Mouse (Mus musculus): Measurements from ENCODE around the gene Asb10.

Gene Asb10

GRCm38 (mm10) chr5:24535731-24536130 lies 5.0 kb downstream of the Asb10 start:
- no peak for DNase-seq (ENCODE audit: low spot score)

GRCm38 (mm10) chr5:24534292-24534691 lies 6.5 kb downstream of the Asb10 start:
- no peak for DNase-seq (ENCODE audit: low spot score)

DNA sequence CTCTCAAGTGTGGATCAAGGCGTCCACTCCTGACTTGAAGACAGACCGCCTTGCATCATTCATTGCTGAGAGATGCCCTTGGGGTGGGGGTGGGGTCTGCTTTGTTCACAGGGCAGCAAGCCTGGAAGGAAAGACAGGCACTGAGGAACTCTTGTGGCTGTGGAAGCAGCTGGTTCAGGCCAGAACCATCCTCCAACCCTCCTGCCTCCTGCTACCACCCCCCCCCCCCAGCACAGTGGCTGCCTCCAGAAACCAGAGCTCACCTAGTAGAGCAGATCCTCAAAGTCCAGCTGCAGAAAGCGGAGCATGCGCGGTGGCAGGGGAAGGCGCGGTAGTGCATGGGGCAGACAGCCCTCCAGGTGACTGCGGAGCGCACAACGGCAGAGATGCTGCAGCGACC lies 7.4 kb downstream of the Asb10 start:
- DNase-seq (ENCODE audit: low spot score): no peak

DNA sequence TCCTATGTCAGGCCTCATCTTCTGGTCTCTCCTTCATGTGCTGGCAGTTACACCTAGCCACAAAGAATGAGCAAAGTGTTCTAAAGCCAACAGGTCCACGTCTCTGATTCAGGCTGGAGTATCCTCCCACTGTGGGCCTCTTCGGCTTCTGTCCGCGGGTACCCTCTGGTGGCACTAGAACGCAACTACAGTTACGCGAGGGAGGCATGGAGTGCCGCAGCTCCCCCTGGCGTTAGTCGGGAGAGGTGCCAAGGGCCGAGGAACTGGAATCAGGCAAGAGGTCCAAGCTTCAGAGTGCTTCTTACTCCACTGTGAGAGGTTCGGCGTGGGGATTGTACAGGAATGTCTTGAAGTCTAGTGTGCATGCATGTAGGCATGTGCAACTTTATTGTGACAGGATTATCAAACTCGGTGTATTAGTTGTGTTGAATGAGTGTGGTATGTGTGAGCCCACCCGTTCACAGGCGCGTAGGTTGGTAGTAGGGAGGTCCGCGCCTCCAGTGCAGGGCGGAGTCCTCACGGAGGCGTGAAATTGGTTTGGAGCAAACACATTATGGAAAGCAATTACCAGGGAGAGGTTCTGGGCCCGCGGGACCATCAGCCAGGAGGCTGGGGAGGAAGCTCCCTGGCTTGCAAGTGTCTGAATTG lies 10.6 kb downstream of the Asb10 start:
- DNase-seq (ENCODE audit: low spot score): peak; percentile 93

DNA sequence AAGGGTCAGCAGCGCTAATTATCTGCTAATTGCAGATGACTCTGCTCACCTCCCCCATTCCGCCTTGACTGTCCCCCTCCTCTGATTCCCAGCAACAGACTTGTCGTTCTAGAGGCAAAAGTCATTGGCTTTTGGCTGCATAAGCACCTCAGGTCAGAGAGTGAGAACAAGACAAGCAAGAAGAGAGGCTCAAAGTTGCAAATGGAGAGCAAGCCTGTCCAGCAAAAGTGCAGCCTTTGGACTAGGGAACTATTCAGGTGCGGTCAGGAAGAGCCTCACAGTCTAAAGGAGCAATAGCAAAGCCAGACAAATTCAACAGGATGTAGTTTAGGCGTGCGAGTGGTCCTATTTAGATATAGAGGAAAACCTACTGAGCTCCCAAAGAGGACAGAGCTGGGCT lies 13.0 kb downstream of the Asb10 start:
- no peak for DNase-seq (ENCODE audit: low spot score)

GRCm38 (mm10) chr5:24526889-24527230 lies 13.9 kb downstream of the Asb10 start, which contains the start of gene Gbx1:
TSS of gene Gbx1 (minus strand) at chr5:24527202.
- peak; percentile 70 for DNase-seq (ENCODE audit: low spot score)

DNA sequence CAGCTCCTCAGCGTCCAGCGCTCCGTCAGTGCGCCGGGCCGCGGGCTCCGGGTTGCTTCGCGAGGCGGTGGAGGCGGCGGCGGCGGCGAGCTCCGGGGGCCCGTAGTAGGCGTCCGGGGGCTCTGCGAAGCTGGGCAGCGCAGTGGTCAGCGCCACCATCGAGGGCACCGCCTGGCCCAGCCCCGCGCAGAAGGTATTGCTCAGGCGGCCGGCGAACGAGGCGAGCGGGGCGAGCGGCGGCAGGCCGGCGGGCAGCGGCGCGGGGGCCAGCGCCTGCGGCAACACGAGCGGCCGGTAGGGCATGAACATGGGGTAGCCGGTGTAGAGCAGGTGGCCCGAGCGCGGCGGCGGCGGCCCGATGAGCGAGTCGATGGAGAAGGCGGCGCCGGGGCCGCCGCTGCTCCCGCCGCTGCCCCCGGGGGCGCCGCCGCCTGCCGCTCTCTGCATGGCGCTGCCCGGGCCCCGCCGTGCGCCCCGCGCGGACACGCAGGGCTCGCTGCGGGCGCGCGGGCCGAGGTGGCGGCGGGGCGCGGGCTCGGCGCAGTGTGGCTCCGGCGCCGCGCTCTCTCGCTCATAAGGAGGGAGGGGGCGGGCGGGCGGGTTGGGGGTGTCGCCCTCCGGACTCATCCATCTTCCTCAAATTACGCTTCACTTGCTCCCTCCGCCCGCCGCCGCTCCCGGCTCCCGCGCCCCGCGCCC lies 14.4 kb downstream of the Asb10 start:
- DNase-seq (ENCODE audit: low spot score): peak; percentile 30

- no peak for DNase-seq (ENCODE audit: low spot score)
Observed at GRCm38 (mm10) chr5:24525360-24526189, 15.2 kb downstream of the Asb10 start.

- no peak for DNase-seq (ENCODE audit: low spot score)
Observed at GRCm38 (mm10) chr5:24524522-24524921, 16.3 kb downstream of the Asb10 start.

- DNase-seq (ENCODE audit: low spot score): peak; percentile 44
Observed at GRCm38 (mm10) chr5:24523806-24524205, 17.0 kb downstream of the Asb10 start.

DNA sequence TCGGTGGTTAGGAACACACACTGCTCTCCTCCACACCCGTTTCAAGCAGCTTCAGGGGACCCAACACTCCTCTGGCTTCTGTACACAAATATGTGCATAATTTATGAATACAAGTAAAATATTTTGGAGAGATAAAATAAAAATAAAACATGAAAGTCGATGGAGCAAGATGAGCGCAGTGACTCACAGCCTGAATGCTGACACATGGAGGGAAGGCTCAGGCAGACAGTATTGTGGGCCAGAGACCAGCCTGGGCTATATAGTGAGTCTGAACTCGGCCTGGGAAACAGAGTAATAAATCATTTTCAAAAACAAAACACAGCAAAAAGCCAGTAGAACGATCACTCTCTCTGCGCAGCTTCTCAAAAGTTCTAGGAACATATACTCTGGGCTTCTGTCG lies 19.4 kb downstream of the Asb10 start:
- DNase-seq (ENCODE audit: low spot score): no peak

GRCm38 (mm10) chr5:24512271-24512670 lies 28.5 kb downstream of the Asb10 start:
- DNase-seq (ENCODE audit: low spot score): no peak

- DNase-seq (ENCODE audit: low spot score): no peak
Observed at GRCm38 (mm10) chr5:24510635-24511034, 30.1 kb downstream of the Asb10 start.

DNA sequence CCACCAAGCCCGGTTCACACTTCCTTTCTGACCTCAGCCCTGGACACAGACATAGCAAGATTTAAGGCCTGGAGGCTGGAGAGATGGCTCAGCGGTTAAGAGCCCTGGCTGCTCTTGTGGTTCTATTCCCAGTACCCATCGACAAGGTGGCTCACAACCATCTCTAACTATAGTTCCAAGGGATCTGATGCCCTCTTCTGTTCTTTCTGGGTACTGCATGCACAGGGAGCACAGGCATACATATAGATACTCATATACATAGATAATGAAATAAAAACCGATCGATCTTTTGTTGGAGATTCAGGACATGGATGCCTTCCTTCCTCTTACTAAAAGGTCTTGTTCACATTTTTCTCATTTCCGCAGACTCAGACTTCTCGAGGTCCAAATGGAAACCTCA lies 32.4 kb downstream of the Asb10 start:
- DNase-seq (ENCODE audit: low spot score): no peak

- DNase-seq (ENCODE audit: low spot score): no peak
Observed at GRCm38 (mm10) chr5:24505513-24505912, 35.3 kb downstream of the Asb10 start.

- DNase-seq (ENCODE audit: low spot score): no peak
Observed at GRCm38 (mm10) chr5:24502786-24503185, 38.0 kb downstream of the Asb10 start.

- no peak for DNase-seq (ENCODE audit: low spot score)
Observed at GRCm38 (mm10) chr5:24500851-24501250, 39.9 kb downstream of the Asb10 start.

GRCm38 (mm10) chr5:24499113-24499512 lies 41.7 kb downstream of the Asb10 start:
- DNase-seq (ENCODE audit: low spot score): no peak

- DNase-seq (ENCODE audit: low spot score): no peak
Observed at GRCm38 (mm10) chr5:24497526-24497925, 43.3 kb downstream of the Asb10 start.

DNA sequence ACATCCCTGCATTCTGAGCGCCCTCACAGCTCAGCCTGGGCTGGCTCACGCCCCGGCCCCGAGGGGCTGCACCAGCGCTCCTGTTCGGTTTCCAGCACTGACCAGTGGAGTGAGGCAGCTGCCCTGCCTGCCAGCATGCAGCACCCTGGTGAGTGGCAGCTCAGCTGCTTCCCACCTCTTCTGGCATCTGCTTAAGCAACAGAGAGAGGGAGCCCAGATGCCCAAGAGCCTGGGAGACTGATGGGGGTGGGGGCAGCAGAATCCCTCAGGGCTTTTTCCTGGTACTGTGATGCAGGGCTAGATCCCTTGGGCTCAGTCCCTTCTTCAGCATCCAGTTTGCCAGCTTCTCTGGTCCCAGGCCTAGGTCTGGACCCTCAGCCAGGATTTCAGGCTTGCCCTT lies 44.0 kb downstream of the Asb10 start:
- no peak for DNase-seq (ENCODE audit: low spot score)

DNA sequence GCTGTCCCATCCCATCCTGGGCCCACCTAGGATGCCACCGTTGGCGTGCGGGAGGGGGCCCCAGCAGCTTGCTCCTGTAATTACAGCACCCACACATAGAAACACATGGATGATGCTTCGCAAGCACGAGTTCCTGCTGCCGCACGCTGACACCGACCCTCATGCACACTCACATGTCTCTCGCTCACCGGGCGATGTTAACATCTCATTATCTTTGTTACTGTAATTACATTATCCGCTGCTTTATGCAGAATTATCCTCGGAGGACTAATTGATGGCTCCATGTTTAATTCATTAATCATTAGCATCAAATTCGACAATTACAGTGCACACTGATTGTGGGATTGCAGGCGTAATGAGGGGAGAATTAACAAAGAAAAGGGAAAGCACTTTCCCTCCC lies 45.8 kb downstream of the Asb10 start:
- DNase-seq (ENCODE audit: low spot score): no peak

GRCm38 (mm10) chr5:24492546-24493285 lies 48.1 kb downstream of the Asb10 start:
- no peak for DNase-seq (ENCODE audit: low spot score)

Data from embryo, embryonic 10 days (tissue).